Mouse (Mus musculus) kidney, postnatal 0 days (tissue): ENCODE results near the gene Fbxo42. TPM values are rescaled to one million over a fixed set of nuclear protein-coding genes. Genes with fewer than 3 reads are reported as not detected.

Experiments used
- ATAC-seq: fragments of 200-750 bp; cut with Nextera tagmentation; replicated peaks from 2 replicates; pipeline ENCODE4 v1.8.0; 2017; ENCODE audit warnings: low read depth, moderate number of reproducible peaks, moderate TSS enrichment, moderate library complexity; ENCODE audit not compliant: low FRiP score
- DNase-seq: peaks from one replicate; pipeline ENCODE4 v3.0.0-alpha.2; 2016; ENCODE audit warnings: low spot score
- H3K27ac ChIP-seq: fragments of 300-500 bp; sonication (generic); 2 replicates; pipeline ENCODE4 v1.5.1; 2014; ENCODE audit warnings: mild to moderate bottlenecking
- H3K27me3 ChIP-seq: fragments of 300-500 bp; sonication (generic); 2 replicates; pipeline ENCODE4 v1.6.1; 2014; ENCODE audit warnings: low read length, mixed read lengths; ENCODE audit not compliant: insufficient read depth
- H3K36me3 ChIP-seq: fragments of 300-500 bp; sonication (generic); 2 replicates; pipeline ENCODE4 v1.6.1; 2014; ENCODE audit warnings: low read length, mixed read lengths; ENCODE audit not compliant: insufficient read depth
- H3K4me1 ChIP-seq: fragments of 300-500 bp; sonication (generic); replicated peaks from 2 replicates; pipeline ENCODE4 v1.6.1; 2014; ENCODE audit warnings: antibody characterized with exemption, low read length, mixed read lengths; ENCODE audit not compliant: insufficient read depth
- H3K4me2 ChIP-seq: fragments of 300-500 bp; sonication (generic); 2 replicates; pipeline ENCODE4 v1.6.1; 2014; ENCODE audit warnings: mild to moderate bottlenecking, low read length, moderate library complexity, mixed read lengths
- H3K4me3 ChIP-seq: fragments of 300-500 bp; sonication (generic); replicated peaks from 2 replicates; pipeline ENCODE4 v1.5.1; 2014; ENCODE audit warnings: low read depth, low read length
- H3K9ac ChIP-seq: fragments of 300-500 bp; sonication (generic); 2 replicates; pipeline ENCODE4 v1.6.1; 2014; ENCODE audit warnings: low read depth, low read length
- H3K9me3 ChIP-seq: fragments of 300-500 bp; sonication (generic); replicated peaks from 2 replicates; pipeline ENCODE4 v1.6.1; 2016; ENCODE audit warnings: low read length, inconsistent platforms, mixed read lengths
- CTCF ChIP-seq: IDR thresholded peaks from 2 replicates; pipeline ENCODE4 v1.5.1; 2016; ENCODE audit warnings: antibody characterized with exemption, low read depth, mild to moderate bottlenecking, moderate library complexity
- WGBS: fragments of 180-500 bp; shearing (Covaris S2); extraction: QIAGEN DNeasy Blood & Tissue Kit; methylation state at CpG from one replicate; pipeline ENCODE4 v1.1.7; 2014; 5-methylcytosine and 5-hydroxymethylcytosine counted together
- polyA plus RNA-seq: library from polyadenylated mRNA; unstranded; fragments of >200 nt; fragmentation: Nextera tagmentation; extraction: Ambion mirVana; gene quantifications from 2 replicates; pipeline ENCODE4 v1.2.1, GENCODE M21; 2015

Gene Fbxo42
- polyA plus RNA-seq, 1 experiment from 2014 or later = 14.6 TPM

DNA sequence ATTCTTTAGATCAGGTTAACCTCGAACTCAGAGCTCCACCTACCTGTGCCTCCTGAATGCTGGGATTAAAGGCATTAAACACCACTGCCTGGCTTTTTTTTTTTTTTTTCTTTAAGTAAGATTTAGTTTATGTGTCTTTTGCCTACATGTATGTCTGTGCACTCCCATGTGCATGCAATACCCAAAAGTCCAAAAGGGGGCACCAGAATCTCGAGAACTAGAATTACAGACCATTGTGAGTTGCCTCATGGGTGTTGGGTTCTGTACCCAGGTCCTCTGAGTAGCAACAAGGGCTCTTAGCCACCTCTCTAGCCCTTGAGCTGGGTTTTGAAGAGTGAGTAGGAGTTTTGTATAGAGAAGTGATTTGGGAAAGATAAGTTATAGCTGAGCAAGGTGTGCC is 104.9 kb downstream of the Fbxo42 start:
- WGBS = 73% methylated on average over 2 of the region's 2 CpGs
- peaks cover 13% of the 10 kb centered on the region; the same call in 1 of the 2 replicates for H3K4me1 ChIP-seq
- ATAC-seq = no peak
- no peak overlapping the region for H3K4me2 ChIP-seq
- no peak overlapping the region for H3K4me3 ChIP-seq
- no peaks in the 10 kb centered on the region; the same call in 1 of the 2 replicates for H3K36me3 ChIP-seq
- H3K27me3 ChIP-seq = peaks cover 11% of the 10 kb centered on the region
- no peak overlapping the region for H3K27ac ChIP-seq
- H3K9me3 ChIP-seq = no peaks in the 10 kb centered on the region
- no peak overlapping the region for H3K9ac ChIP-seq
- peak; percentile 41; the same call in 1 of the 2 replicates for TF ChIP-seq CTCF
- no peak for DNase-seq

Other genes with a start within 250 kb of the Fbxo42 start
- 21.1 and 21.8 TPM in 2 replicates for gene Padi2, start 241.6 kb upstream of the Fbxo42 start, polyA plus RNA-seq
- 660 and 674 TPM in 2 replicates for gene Sdhb, start 186.7 kb upstream of the Fbxo42 start, polyA plus RNA-seq
- 30.6 and 31.9 TPM in 2 replicates for gene Atp13a2, start 161.0 kb upstream of the Fbxo42 start, polyA plus RNA-seq
- 330 and 339 TPM in 2 replicates for gene Mfap2, start 137.5 kb upstream of the Fbxo42 start, polyA plus RNA-seq
- 5.9 and 7.8 TPM in 2 replicates for gene Crocc, start 87.4 kb upstream of the Fbxo42 start, polyA plus RNA-seq
- 87.6 and 93.1 TPM in 2 replicates for gene Necap2, start 69.6 kb upstream of the Fbxo42 start, polyA plus RNA-seq
- 0.54 and 0.55 TPM in 2 replicates for gene Spata21, start 59.6 kb upstream of the Fbxo42 start, polyA plus RNA-seq
- gene Szrd1, start 8.1 kb upstream of the Fbxo42 start, polyA plus RNA-seq = 38.0 and 40.4 TPM in 2 replicates
- 2.7 and 3.1 TPM in 2 replicates for gene Rsg1, start 66.0 kb downstream of the Fbxo42 start, polyA plus RNA-seq
- gene Arhgef19, start 91.6 kb downstream of the Fbxo42 start, polyA plus RNA-seq = 5.2 and 5.7 TPM in 2 replicates
- gene Epha2, start 153.3 kb downstream of the Fbxo42 start, polyA plus RNA-seq = 5.6 and 5.8 TPM in 2 replicates
- 2.8 and 3.1 TPM in 2 replicates for gene Fam131c, start 220.3 kb downstream of the Fbxo42 start, polyA plus RNA-seq